Mouse (Mus musculus): Measurements from ENCODE around the gene Syn1. TPM values are rescaled to one million over a fixed set of nuclear protein-coding genes. Genes with fewer than 3 reads are reported as not detected.

Syn1 gene
- polyA plus RNA-seq (2016; fragmentation: Nextera tagmentation; extraction: Ambion mirVana): 0.14 and 0.20 TPM in 2 replicates

GRCm38 (mm10) chrX:20920844-20921364 is at the start of gene Syn1:
Gene Syn1, minus strand, starts transcription at chrX:20921004.
- Histone ChIP-seq H3K36me3 (no peaks in the 10 kb centered on the region), H3K4me1 (replicated peaks) (no peaks in the 10 kb centered on the region), H3K27ac (no peak within 1 kb of the TSS), H3K4me3 (replicated peaks) (peak within 1 kb of the TSS; percentile 39), H3K9ac (replicated peaks) (no peak within 1 kb of the TSS), H3K9me3 (no peaks in the 10 kb centered on the region), H3K27me3 (peaks cover 14% of the 10 kb centered on the region; the same call in 1 of the 2 replicates), H3K4me2 (peak within 1 kb of the TSS; percentile 62)
- 11% methylated on average over 37 of the region's 44 CpGs for WGBS
- ATAC-seq (ENCODE audit: insufficient number of reproducible peaks, insufficient read depth, low FRiP score, low TSS enrichment, low read depth): peak; percentile 94

- Histone ChIP-seq H3K36me3 (no peaks in the 10 kb centered on the region; the same call in 1 of the 2 replicates), H3K4me2 (peak within 1 kb of the TSS; percentile 52), H3K4me1 (replicated peaks) (no peaks in the 10 kb centered on the region; the same call in 1 of the 2 replicates), H3K4me3 (replicated peaks) (peak within 1 kb of the TSS; percentile 49), H3K9ac (replicated peaks) (peak within 1 kb of the TSS; percentile 42; the same call in 1 of the 2 replicates), H3K27ac (peak within 1 kb of the TSS; percentile 56; the same call in 1 of the 2 replicates), H3K9me3 (no peaks in the 10 kb centered on the region), H3K27me3 (no peaks in the 10 kb centered on the region)
- WGBS: 22% methylated on average over 57 of the region's 57 CpGs
- peak; percentile 92 for ATAC-seq (ENCODE audit: insufficient number of reproducible peaks, insufficient read depth, low FRiP score, low TSS enrichment, low read depth)
Measured at GRCm38 (mm10) chrX:20961477-20962378, 40.9 kb upstream of the Syn1 start, which contains the start of gene Uxt. Gene Uxt, minus strand, starts transcription at chrX:20962017.

- Histone ChIP-seq H3K27ac (0 out of 2 replicates have a peak within 1 kb of the TSS, but pooled peaks have one; percentile 12), H3K27me3 (no peaks in the 10 kb centered on the region), H3K4me3 (replicated peaks) (peak within 1 kb of the TSS; percentile 60), H3K36me3 (no peaks in the 10 kb centered on the region), H3K4me1 (replicated peaks) (no peaks in the 10 kb centered on the region), H3K9me3 (no peaks in the 10 kb centered on the region), H3K9ac (replicated peaks) (peak within 1 kb of the TSS; percentile 60), H3K4me2 (peak within 1 kb of the TSS; percentile 49)
- peak; percentile 99 for ATAC-seq (ENCODE audit: insufficient number of reproducible peaks, insufficient read depth, low FRiP score, low TSS enrichment, low read depth)
- WGBS: 18% methylated on average over 30 of the region's 30 CpGs
Measured at GRCm38 (mm10) chrX:20950191-20950880, 29.5 kb upstream of the Syn1 start, which contains the start of gene Elk1. Gene Elk1, minus strand, starts transcription at chrX:20950608.

- no peaks in the 10 kb centered on the region for H3K36me3 ChIP-seq
- H3K9me3 ChIP-seq: no peaks in the 10 kb centered on the region
- H3K27ac ChIP-seq: no peak overlapping the region
- no peak overlapping the region for H3K4me2 ChIP-seq
- no peak for ATAC-seq (ENCODE audit: insufficient number of reproducible peaks, insufficient read depth, low FRiP score, low TSS enrichment, low read depth)
- no peak overlapping the region for H3K4me3 ChIP-seq (replicated peaks)
- H3K4me1 ChIP-seq (replicated peaks): no peaks in the 10 kb centered on the region
- 15% methylated on average over 4 of the region's 4 CpGs for WGBS
- H3K27me3 ChIP-seq: no peaks in the 10 kb centered on the region
- no peak overlapping the region for H3K9ac ChIP-seq (replicated peaks)
Measured at GRCm38 (mm10) chrX:20946055-20946454, 25.3 kb upstream of the Syn1 start.

- ATAC-seq (ENCODE audit: insufficient number of reproducible peaks, insufficient read depth, low FRiP score, low TSS enrichment, low read depth): no peak
- H3K36me3 ChIP-seq: peaks cover 51% of the 10 kb centered on the region
- no peaks in the 10 kb centered on the region for H3K27me3 ChIP-seq
- no peaks in the 10 kb centered on the region for H3K4me1 ChIP-seq (replicated peaks)
- no peak overlapping the region for H3K4me2 ChIP-seq
- H3K4me3 ChIP-seq (replicated peaks): no peak overlapping the region
- no peaks in the 10 kb centered on the region for H3K9me3 ChIP-seq
- H3K9ac ChIP-seq (replicated peaks): no peak overlapping the region
- 84% methylated on average over 1 of the region's 1 CpGs for WGBS
- H3K27ac ChIP-seq: no peak overlapping the region
Measured at GRCm38 (mm10) chrX:20931963-20932362, 11.2 kb upstream of the Syn1 start.

GRCm38 (mm10) chrX:20931364-20931763 is 10.6 kb upstream of the Syn1 start, which contains the start of gene Cfp:
Gene Cfp, minus strand, starts transcription at chrX:20931555.
- Histone ChIP-seq H3K4me2 (no peak within 1 kb of the TSS), H3K4me1 (replicated peaks) (no peaks in the 10 kb centered on the region), H3K4me3 (replicated peaks) (no peak within 1 kb of the TSS), H3K36me3 (peaks cover 46% of the 10 kb centered on the region), H3K27me3 (no peaks in the 10 kb centered on the region), H3K9ac (replicated peaks) (no peak within 1 kb of the TSS), H3K27ac (no peak within 1 kb of the TSS), H3K9me3 (no peaks in the 10 kb centered on the region)
- no peak for ATAC-seq (ENCODE audit: insufficient number of reproducible peaks, insufficient read depth, low FRiP score, low TSS enrichment, low read depth)
- WGBS: 89% methylated on average over 1 of the region's 1 CpGs

- H3K9ac ChIP-seq (replicated peaks): no peak overlapping the region
- no peaks in the 10 kb centered on the region for H3K27me3 ChIP-seq
- H3K4me3 ChIP-seq (replicated peaks): no peak overlapping the region
- H3K27ac ChIP-seq: no peak overlapping the region
- no peak for ATAC-seq (ENCODE audit: insufficient number of reproducible peaks, insufficient read depth, low FRiP score, low TSS enrichment, low read depth)
- WGBS: 81% methylated on average over 1 of the region's 1 CpGs
- H3K36me3 ChIP-seq: peaks cover 32% of the 10 kb centered on the region
- H3K4me1 ChIP-seq (replicated peaks): no peaks in the 10 kb centered on the region
- no peak overlapping the region for H3K4me2 ChIP-seq
- H3K9me3 ChIP-seq: no peaks in the 10 kb centered on the region
Measured at GRCm38 (mm10) chrX:20929859-20930258, 9.1 kb upstream of the Syn1 start.

- H3K27me3 ChIP-seq: peaks cover 7% of the 10 kb centered on the region; the same call in 1 of the 2 replicates
- H3K27ac ChIP-seq: no peak overlapping the region
- H3K9me3 ChIP-seq: no peaks in the 10 kb centered on the region
- no peak for ATAC-seq (ENCODE audit: insufficient number of reproducible peaks, insufficient read depth, low FRiP score, low TSS enrichment, low read depth)
- no peak overlapping the region for H3K9ac ChIP-seq (replicated peaks)
- no peaks in the 10 kb centered on the region for H3K4me1 ChIP-seq (replicated peaks)
- no peak overlapping the region for H3K4me3 ChIP-seq (replicated peaks)
- no peak overlapping the region for H3K4me2 ChIP-seq
- peaks cover 24% of the 10 kb centered on the region for H3K36me3 ChIP-seq
Measured at GRCm38 (mm10) chrX:20924976-20925375, 4.2 kb upstream of the Syn1 start.

- Histone ChIP-seq H3K9ac (replicated peaks) (no peak overlapping the region), H3K27ac (no peak overlapping the region), H3K36me3 (peaks cover 16% of the 10 kb centered on the region), H3K4me3 (replicated peaks) (no peak overlapping the region), H3K9me3 (no peaks in the 10 kb centered on the region), H3K27me3 (peaks cover 14% of the 10 kb centered on the region; the same call in 1 of the 2 replicates), H3K4me2 (no peak overlapping the region), H3K4me1 (replicated peaks) (no peaks in the 10 kb centered on the region)
- ATAC-seq (ENCODE audit: insufficient number of reproducible peaks, insufficient read depth, low FRiP score, low TSS enrichment, low read depth): no peak
- 73% methylated on average over 1 of the region's 1 CpGs for WGBS
Measured at GRCm38 (mm10) chrX:20923506-20923905, 2.7 kb upstream of the Syn1 start.

GRCm38 (mm10) chrX:20921366-20921765 is 562 bp upstream of the Syn1 start:
- ATAC-seq (ENCODE audit: insufficient number of reproducible peaks, insufficient read depth, low FRiP score, low TSS enrichment, low read depth): 0 out of 2 replicates have a peak, but pooled peaks have one; percentile 15
- H3K27me3 ChIP-seq: peaks cover 14% of the 10 kb centered on the region; the same call in 1 of the 2 replicates
- H3K4me1 ChIP-seq (replicated peaks): no peaks in the 10 kb centered on the region
- no peaks in the 10 kb centered on the region for H3K36me3 ChIP-seq
- no peaks in the 10 kb centered on the region for H3K9me3 ChIP-seq
- peak overlapping the region; percentile 62 for H3K4me2 ChIP-seq
- no peak overlapping the region for H3K27ac ChIP-seq
- 0 out of 2 replicates have a peak overlapping the region, but pooled peaks have one; percentile 39 for H3K4me3 ChIP-seq (replicated peaks)
- H3K9ac ChIP-seq (replicated peaks): no peak overlapping the region
- 47% methylated on average over 5 of the region's 5 CpGs for WGBS
